In the genomic region with DNA sequence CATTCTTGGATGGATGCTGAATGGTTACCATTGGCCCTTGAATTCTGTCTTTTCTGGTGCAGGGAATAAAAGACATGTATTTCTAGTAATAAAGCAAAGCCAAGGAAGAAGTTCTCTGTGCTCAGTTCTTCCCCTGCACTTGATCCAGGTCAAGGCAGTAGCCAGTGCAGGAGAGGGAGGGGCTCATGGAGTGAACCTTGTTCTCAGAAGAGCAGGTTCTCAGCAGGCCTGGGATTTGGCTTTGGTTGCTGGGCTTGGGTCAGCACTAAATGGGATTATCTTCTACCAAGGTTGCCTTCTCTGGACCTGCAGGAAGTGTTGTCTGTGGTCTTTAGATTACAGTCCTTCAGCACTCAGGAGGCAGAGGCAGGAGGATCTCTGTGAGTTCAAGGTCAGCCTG, we compare ENCODE assay signal across 18 mouse cellular contexts. TPM values are rescaled to one million over a fixed set of nuclear protein-coding genes. Genes with fewer than 3 reads are reported as not detected.
"Had no signal": no experiment of that assay in that cellular context is flagged by ENCODE, and none has a peak within 500 bp of the region (broad histone marks: within the 10 kb centered on the region; RNA-seq: fewer than 3 reads in every experiment).

No protein-coding gene starts in this region.

- DNase-seq: lung, adult 18-20 months; lung, embryonic 14.5 days; lung, postnatal 10 days; lung, postnatal 4 days; midbrain, embryonic 14.5 days; retina, postnatal 1 day; right cerebral cortex, adult 18-20 months; right cerebral cortex, postnatal 25 days; right cerebral cortex, postnatal 4 days; spleen, adult 18-20 months; thymus, adult 18-20 months; thymus, postnatal 14 days; thymus, postnatal 36 days had no signal

- H3K27ac ChIP-seq: midbrain, embryonic 10.5 days; neural tube, embryonic 13.5 days; neural tube, embryonic 15.5 days had no signal

- H3K4me2 ChIP-seq: lung, embryonic 14.5 days; neural tube, embryonic 13.5 days had no signal

- H3K9me3 ChIP-seq: neural tube, embryonic 13.5 days; neural tube, embryonic 15.5 days had no signal

- H3K4me3 ChIP-seq: midbrain, embryonic 10.5 days; myocyte; neural tube, embryonic 13.5 days; neural tube, embryonic 15.5 days had no signal

- H3K9ac ChIP-seq: lung, embryonic 14.5 days; neural tube, embryonic 13.5 days; neural tube, embryonic 15.5 days had no signal

- H3K36me3 ChIP-seq: neural tube, embryonic 13.5 days; neural tube, embryonic 15.5 days had no signal

- H3K27me3 ChIP-seq: neural tube, embryonic 13.5 days; neural tube, embryonic 15.5 days had no signal

RNA-seq across cellular contexts. Expression of a gene that starts 5.2 kb away (rescaled TPM):
- total RNA-seq: megakaryocyte-erythroid progenitor cell, adult 5-6 weeks had no signal
